Mouse (Mus musculus): ENCODE results near the gene Dock1. TPM values are rescaled to one million over a fixed set of nuclear protein-coding genes. Genes with fewer than 3 reads are reported as not detected.
A peak's percentile ranks its signal among the peaks of the same experiment; 100 is the strongest.

Gene Dock1
- 17.8 and 22.0 TPM in 2 replicates for polyA plus RNA-seq (2015; fragmentation: Nextera tagmentation; extraction: Ambion mirVana)

GRCm38 (mm10) chr7:134670312-134671002 is at the start of gene Dock1:
Gene Dock1 (plus strand): TSS chr7:134670654.
- Histone ChIP-seq H3K9ac (ENCODE audit: low read length) (peak within 1 kb of the TSS; percentile 84), H3K4me1 (ENCODE audit: control insufficient read depth, insufficient read depth, low read length) (peaks cover 20% of the 10 kb centered on the region), H3K9me3 (replicated peaks; ENCODE audit: control insufficient read depth, low read length) (no peaks in the 10 kb centered on the region), H3K36me3 (ENCODE audit: control insufficient read depth, insufficient read depth) (no peaks in the 10 kb centered on the region), H3K27ac (ENCODE audit: low read length) (peak within 1 kb of the TSS; percentile 74), H3K27me3 (ENCODE audit: control insufficient read depth, insufficient read depth, low read length) (0 out of 2 replicates have a peak, but pooled peaks cover 2% of the 10 kb centered on the region), H3K4me3 (ENCODE audit: low read length) (peak within 1 kb of the TSS; percentile 64), H3K4me2 (ENCODE audit: low read depth, low read length) (peak within 1 kb of the TSS; percentile 83)
- ATAC-seq (replicated peaks; ENCODE audit: extremely low read depth, insufficient read depth, low FRiP score), result peak; percentile 89
- 2% methylated on average over 57 of the region's 77 CpGs for WGBS

DNA sequence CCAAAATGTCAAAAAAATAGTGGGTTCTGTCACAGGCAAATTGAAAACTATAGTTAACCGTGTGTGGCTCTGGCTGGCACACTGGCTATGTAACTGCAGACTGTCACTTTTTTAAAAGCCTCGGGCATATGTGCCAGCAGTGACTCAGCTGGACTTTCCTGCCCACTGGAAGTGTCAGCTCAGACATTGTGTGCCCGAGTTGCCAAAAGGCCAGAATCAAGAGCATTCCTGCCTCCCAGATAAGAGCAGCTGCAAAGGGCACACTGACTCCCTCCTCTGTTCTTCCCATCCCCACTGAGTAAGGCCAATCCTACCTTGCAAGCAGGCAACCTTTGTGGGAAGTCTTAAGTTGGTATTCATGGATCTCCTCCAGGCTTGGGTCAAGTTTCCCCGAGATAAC is 42.5 kb upstream of the Dock1 start:
- no peak overlapping the region for H3K9ac ChIP-seq (ENCODE audit: low read length)
- no peak overlapping the region for H3K4me3 ChIP-seq (ENCODE audit: low read length)
- WGBS, result 63% methylated on average over 4 of the region's 4 CpGs
- H3K4me2 ChIP-seq (ENCODE audit: low read depth, low read length), result no peak overlapping the region
- no peaks in the 10 kb centered on the region for H3K4me1 ChIP-seq (ENCODE audit: control insufficient read depth, insufficient read depth, low read length)
- H3K27ac ChIP-seq (ENCODE audit: low read length), result no peak overlapping the region
- no peak for ATAC-seq (replicated peaks; ENCODE audit: extremely low read depth, insufficient read depth, low FRiP score)
- H3K27me3 ChIP-seq (ENCODE audit: control insufficient read depth, insufficient read depth, low read length), result no peaks in the 10 kb centered on the region
- H3K36me3 ChIP-seq (ENCODE audit: control insufficient read depth, insufficient read depth), result no peaks in the 10 kb centered on the region
- no peaks in the 10 kb centered on the region for H3K9me3 ChIP-seq (replicated peaks; ENCODE audit: control insufficient read depth, low read length)

DNA sequence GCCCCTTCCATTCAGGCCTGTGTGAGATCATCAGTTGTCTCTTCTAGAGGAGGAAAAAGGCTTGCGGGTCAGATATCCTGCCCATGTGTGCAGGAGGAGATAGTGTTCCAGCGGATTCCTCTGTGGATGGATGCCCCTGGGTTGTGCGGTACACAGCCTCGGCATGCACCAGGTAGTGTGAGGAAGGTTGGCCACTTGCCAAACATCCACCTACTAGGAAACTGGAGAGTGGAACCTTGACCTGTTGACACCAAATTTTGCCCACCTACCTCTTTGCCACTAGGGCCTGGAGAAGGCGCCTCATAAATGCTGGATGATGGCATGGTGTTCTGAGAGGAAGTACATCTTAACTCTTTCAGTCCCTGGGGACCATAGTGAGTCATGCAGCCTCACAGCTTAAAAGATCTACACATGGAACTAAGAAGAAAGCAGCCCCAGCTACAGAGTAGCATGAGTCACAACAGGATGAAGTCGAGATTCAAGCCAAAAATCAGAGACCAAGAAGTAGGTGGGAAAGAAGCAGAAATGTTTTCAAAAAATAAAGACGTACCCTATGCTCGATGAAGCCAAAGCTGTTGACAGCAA is 20.1 kb upstream of the Dock1 start:
- Histone ChIP-seq H3K27ac (ENCODE audit: low read length) (no peak overlapping the region; the same call in 1 of the 2 replicates), H3K4me1 (ENCODE audit: control insufficient read depth, insufficient read depth, low read length) (no peaks in the 10 kb centered on the region), H3K4me2 (ENCODE audit: low read depth, low read length) (no peak overlapping the region), H3K9ac (ENCODE audit: low read length) (no peak overlapping the region), H3K9me3 (replicated peaks; ENCODE audit: control insufficient read depth, low read length) (no peaks in the 10 kb centered on the region), H3K27me3 (ENCODE audit: control insufficient read depth, insufficient read depth, low read length) (no peaks in the 10 kb centered on the region), H3K36me3 (ENCODE audit: control insufficient read depth, insufficient read depth) (no peaks in the 10 kb centered on the region), H3K4me3 (ENCODE audit: low read length) (no peak overlapping the region)
- ATAC-seq (replicated peaks; ENCODE audit: extremely low read depth, insufficient read depth, low FRiP score), result no peak; the same call in 1 of the 2 replicates
- WGBS, result 58% methylated on average over 8 of the region's 8 CpGs

DNA sequence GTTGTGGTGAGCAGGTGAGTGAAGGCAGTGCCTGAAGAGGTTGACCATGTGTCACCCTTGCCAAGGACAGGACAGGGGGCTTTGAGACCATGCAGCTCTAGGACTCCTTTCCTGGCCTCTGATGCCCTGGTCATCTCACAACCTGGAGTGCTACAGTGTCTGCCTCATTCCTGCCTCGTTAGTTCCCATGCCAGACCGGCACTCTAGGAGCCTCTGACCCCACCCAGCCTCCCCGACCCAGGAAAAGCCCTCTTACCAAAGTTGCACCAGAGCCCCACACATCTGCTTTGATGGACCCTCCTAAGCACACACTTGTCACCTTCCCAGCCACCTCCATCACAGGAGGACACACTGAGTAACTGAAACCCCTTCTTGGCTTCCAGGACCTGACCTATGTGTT is 19.4 kb upstream of the Dock1 start:
- Histone ChIP-seq H3K9ac (ENCODE audit: low read length) (no peak overlapping the region), H3K9me3 (replicated peaks; ENCODE audit: control insufficient read depth, low read length) (no peaks in the 10 kb centered on the region), H3K36me3 (ENCODE audit: control insufficient read depth, insufficient read depth) (no peaks in the 10 kb centered on the region), H3K27me3 (ENCODE audit: control insufficient read depth, insufficient read depth, low read length) (no peaks in the 10 kb centered on the region), H3K4me3 (ENCODE audit: low read length) (no peak overlapping the region), H3K27ac (ENCODE audit: low read length) (no peak overlapping the region; the same call in 1 of the 2 replicates), H3K4me2 (ENCODE audit: low read depth, low read length) (no peak overlapping the region), H3K4me1 (ENCODE audit: control insufficient read depth, insufficient read depth, low read length) (no peaks in the 10 kb centered on the region)
- 83% methylated on average over 3 of the region's 3 CpGs for WGBS
- ATAC-seq (replicated peaks; ENCODE audit: extremely low read depth, insufficient read depth, low FRiP score), result no peak

DNA sequence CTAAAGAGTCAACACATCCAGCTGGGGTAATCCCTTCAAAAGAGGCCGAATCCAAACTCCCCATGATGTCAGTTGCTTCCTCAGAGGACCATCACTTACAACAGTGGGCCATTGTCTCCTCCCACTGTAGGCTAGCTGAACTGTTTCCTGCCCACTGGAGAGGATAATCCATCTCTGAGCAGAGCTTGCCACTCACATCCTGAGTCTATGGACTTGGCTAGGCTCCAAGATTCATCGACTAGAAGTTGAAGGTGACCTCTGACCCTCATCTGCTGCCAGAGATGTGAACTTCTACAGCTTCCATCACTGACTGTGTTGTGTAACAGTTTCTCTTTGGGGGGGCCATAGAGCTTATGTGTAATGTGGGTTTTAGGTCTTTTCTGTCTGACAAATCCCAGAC is 7.2 kb upstream of the Dock1 start:
- H3K27me3 ChIP-seq (ENCODE audit: control insufficient read depth, insufficient read depth, low read length), result no peaks in the 10 kb centered on the region
- no peak overlapping the region for H3K27ac ChIP-seq (ENCODE audit: low read length)
- WGBS, result 10% methylated on average over 2 of the region's 2 CpGs
- no peak for ATAC-seq (replicated peaks; ENCODE audit: extremely low read depth, insufficient read depth, low FRiP score)
- no peak overlapping the region for H3K4me2 ChIP-seq (ENCODE audit: low read depth, low read length)
- no peaks in the 10 kb centered on the region for H3K4me1 ChIP-seq (ENCODE audit: control insufficient read depth, insufficient read depth, low read length)
- peaks cover 8% of the 10 kb centered on the region for H3K9me3 ChIP-seq (replicated peaks; ENCODE audit: control insufficient read depth, low read length)
- no peak overlapping the region for H3K4me3 ChIP-seq (ENCODE audit: low read length)
- H3K9ac ChIP-seq (ENCODE audit: low read length), result no peak overlapping the region
- no peaks in the 10 kb centered on the region for H3K36me3 ChIP-seq (ENCODE audit: control insufficient read depth, insufficient read depth)

DNA sequence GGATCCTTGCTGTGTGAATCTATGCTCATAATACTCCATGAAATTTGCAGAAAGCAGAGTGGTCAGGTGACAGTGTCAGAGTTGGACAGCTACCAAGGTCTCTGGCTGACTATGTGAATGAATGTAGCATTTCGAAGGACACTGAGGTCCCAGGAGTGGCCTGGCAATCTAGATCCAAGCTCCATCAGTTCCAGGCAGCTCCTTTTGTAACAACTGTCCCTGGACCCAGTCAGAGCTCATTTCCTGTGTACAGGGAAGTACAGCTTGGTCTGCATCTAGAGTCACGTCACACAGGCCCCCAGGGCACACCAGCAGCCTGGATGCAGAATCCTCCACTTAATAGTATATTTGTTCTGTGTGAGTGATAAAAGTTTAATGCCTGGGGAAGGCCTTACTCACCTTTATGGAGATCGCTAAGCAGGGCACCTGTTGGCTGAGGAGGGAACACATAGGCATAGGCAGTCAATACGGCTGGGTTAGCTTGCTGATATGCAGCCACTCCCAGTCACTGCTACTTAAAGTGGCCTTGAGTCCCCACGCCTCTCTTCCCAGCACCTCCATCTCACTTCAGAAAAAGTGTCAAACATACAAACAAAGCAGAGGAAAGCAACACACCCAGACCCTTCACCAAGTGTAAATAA is 4.7 kb upstream of the Dock1 start:
- Histone ChIP-seq H3K4me3 (ENCODE audit: low read length) (no peak overlapping the region), H3K27ac (ENCODE audit: low read length) (no peak overlapping the region), H3K9ac (ENCODE audit: low read length) (no peak overlapping the region), H3K36me3 (ENCODE audit: control insufficient read depth, insufficient read depth) (no peaks in the 10 kb centered on the region), H3K4me2 (ENCODE audit: low read depth, low read length) (no peak overlapping the region), H3K9me3 (replicated peaks; ENCODE audit: control insufficient read depth, low read length) (no peaks in the 10 kb centered on the region), H3K27me3 (ENCODE audit: control insufficient read depth, insufficient read depth, low read length) (0 out of 2 replicates have a peak, but pooled peaks cover 2% of the 10 kb centered on the region), H3K4me1 (ENCODE audit: control insufficient read depth, insufficient read depth, low read length) (peaks cover 6% of the 10 kb centered on the region; the same call in 1 of the 2 replicates)
- ATAC-seq (replicated peaks; ENCODE audit: extremely low read depth, insufficient read depth, low FRiP score), result no peak
- WGBS, result 71% methylated on average over 5 of the region's 5 CpGs

DNA sequence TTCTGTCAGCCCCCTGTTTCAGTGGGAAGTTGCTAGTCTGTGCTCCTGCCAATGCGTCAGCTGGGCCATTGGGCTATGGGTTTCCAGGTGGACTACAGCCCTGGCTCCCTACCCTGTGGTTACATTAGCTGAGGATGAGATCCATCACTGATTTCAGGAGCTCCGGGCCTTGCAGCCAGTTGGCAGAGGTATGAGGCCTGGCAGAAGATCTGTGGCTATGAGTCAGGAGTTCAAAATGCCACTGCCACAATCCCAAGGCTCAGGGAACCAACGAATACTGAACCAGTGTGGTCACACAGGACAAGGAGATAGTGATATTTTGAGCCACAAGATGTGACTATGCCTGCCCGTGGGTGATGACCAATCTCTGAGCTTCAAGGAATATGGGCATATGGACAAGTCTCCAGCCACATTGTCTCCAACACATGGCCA is 3.2 kb upstream of the Dock1 start:
- Histone ChIP-seq H3K9me3 (replicated peaks; ENCODE audit: control insufficient read depth, low read length) (no peaks in the 10 kb centered on the region), H3K27me3 (ENCODE audit: control insufficient read depth, insufficient read depth, low read length) (0 out of 2 replicates have a peak, but pooled peaks cover 2% of the 10 kb centered on the region), H3K4me2 (ENCODE audit: low read depth, low read length) (no peak overlapping the region), H3K36me3 (ENCODE audit: control insufficient read depth, insufficient read depth) (no peaks in the 10 kb centered on the region), H3K4me3 (ENCODE audit: low read length) (no peak overlapping the region), H3K4me1 (ENCODE audit: control insufficient read depth, insufficient read depth, low read length) (peaks cover 12% of the 10 kb centered on the region; the same call in 1 of the 2 replicates), H3K9ac (ENCODE audit: low read length) (no peak overlapping the region), H3K27ac (ENCODE audit: low read length) (no peak overlapping the region)
- WGBS, result 77% methylated on average over 4 of the region's 4 CpGs
- ATAC-seq (replicated peaks; ENCODE audit: extremely low read depth, insufficient read depth, low FRiP score), result no peak

DNA sequence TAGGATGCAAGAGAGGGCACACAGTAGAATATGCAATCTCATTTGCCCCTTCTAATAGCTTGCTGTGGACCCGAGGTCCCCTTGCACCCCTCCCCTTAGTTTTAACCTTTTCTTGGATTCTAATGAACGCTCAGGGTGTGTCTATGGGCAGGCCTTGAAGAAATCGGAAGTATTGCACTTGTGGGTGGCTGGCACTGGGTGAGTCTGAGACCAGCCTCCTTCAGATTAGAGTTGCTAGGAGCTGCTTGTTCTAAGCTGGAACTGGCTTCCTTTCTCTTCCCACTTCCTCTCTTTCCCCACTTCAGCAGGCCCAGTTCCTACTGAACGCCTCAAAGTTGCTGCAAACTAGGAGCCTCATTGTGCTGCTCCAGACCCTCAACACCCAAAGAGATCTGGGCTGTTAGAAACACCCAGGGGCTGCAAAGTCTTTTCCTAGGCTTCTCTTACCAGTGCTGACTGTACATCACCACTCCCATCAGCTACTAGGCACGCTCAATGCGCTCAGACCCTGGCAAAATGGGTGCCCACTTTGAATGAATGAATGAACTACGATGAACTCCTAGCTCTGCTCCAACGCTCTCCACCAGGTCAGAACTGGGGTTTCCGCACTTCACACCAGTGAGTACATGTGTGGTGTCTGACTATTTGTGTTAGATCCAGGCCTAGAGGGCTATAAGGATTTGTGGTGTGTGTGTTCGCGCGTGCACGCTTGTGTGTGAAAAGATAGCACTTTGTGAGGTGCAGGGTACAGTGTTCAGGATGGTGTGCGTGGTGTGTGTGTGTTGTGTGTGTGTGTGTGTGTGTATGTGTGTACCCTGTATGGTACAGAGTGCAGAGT is 761 bp upstream of the Dock1 start:
- WGBS, result 82% methylated on average over 14 of the region's 14 CpGs
- no peak for ATAC-seq (replicated peaks; ENCODE audit: extremely low read depth, insufficient read depth, low FRiP score)
- H3K36me3 ChIP-seq (ENCODE audit: control insufficient read depth, insufficient read depth), result no peaks in the 10 kb centered on the region
- H3K4me1 ChIP-seq (ENCODE audit: control insufficient read depth, insufficient read depth, low read length), result peaks cover 20% of the 10 kb centered on the region
- peak overlapping the region; percentile 41; the same call in 1 of the 2 replicates for H3K27ac ChIP-seq (ENCODE audit: low read length)
- peak overlapping the region; percentile 84 for H3K9ac ChIP-seq (ENCODE audit: low read length)
- H3K4me2 ChIP-seq (ENCODE audit: low read depth, low read length), result peak overlapping the region; percentile 83
- H3K9me3 ChIP-seq (replicated peaks; ENCODE audit: control insufficient read depth, low read length), result no peaks in the 10 kb centered on the region
- peak overlapping the region; percentile 64 for H3K4me3 ChIP-seq (ENCODE audit: low read length)
- 0 out of 2 replicates have a peak, but pooled peaks cover 2% of the 10 kb centered on the region for H3K27me3 ChIP-seq (ENCODE audit: control insufficient read depth, insufficient read depth, low read length)
